Mouse (Mus musculus) heart, adult 18-20 months (tissue): ENCODE measurements around the gene Hyou1. TPM values are rescaled to one million over a fixed set of nuclear protein-coding genes. Genes with fewer than 3 reads are reported as not detected.
"Not testable (repeated sequence)": the region's sequence is repeated elsewhere in the genome, so short reads cannot be mapped to it uniquely, and the experiment has no call there.

ENCODE experiments used
- DNase-seq, 2 experiments: peaks; one replicate each; pipeline ENCODE4 v3.0.0; 2021 to 2022; ENCODE audit warnings: mixed read lengths in 1 of 2
- long read RNA-seq, 2 experiments: library from polyadenylated mRNA; stranded (forward); transcript quantifications; one replicate each; pipeline ENCODE4 v2.0.0; 2021
- total RNA-seq, 2 experiments: library from RNA; stranded (reverse); gene quantifications; 2 replicates each; pipeline ENCODE4 v1.2.3; 2021

Hyou1 gene
- 10 to 100 TPM; 46.6 to 65.5 TPM for total RNA-seq
- long read RNA-seq, experiment 1, full-length matches to known transcripts: 25 of 36 reads
- long read RNA-seq, experiment 1, partial matches to known transcripts: 6 of 36 reads
- long read RNA-seq, experiment 1, other reads (novel, unspliced or antisense): 5 of 36 reads
- long read RNA-seq, experiment 2, full-length matches to known transcripts: 10 of 15 reads
- long read RNA-seq, experiment 2, partial matches to known transcripts: 2 of 15 reads
- long read RNA-seq, experiment 2, other reads (novel, unspliced or antisense): 3 of 15 reads

DNA sequence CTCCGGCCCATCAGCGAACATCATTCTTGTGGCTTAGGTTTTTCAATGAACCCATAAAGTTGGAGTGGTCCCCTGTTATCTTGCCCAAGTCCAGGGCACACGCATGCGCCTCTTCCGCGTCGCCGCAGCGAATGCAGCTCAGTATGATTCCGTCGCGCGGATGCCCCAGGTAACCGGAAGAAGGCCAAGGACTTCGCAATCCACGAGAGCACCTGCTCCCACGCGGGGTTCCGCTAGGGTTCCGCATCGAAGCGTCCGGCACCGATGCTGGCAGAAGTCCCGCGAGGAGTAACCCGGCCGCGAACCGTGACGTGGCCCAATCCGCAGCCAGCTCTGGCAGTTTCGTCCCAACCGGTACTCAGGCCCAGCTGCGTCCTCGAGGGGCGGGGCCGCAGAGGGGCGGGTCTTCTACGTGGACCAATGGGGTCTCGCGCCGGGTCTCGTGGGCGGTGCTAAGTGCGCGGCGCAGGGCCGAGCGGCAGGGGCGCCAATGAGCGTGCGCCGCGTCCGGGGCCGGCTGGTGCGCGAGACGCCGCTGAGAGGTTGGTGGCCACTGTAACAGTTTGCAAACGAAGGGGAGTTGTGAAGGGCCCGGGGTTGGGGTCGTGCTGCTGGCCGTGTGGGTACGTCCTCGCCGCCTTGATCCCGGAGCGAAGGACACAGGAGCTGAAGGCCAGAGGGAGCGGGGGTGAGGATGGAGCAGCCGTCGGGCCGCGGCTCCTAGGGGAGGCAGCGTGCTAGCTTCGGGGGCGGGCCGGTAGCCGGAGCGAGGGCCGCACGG is at the start of gene Hyou1:
TSS of gene Hyou1 (plus strand) at position 437 of the 781 bp plus-strand sequence.
- peak; percentile 99 to 100 for DNase-seq

DNA sequence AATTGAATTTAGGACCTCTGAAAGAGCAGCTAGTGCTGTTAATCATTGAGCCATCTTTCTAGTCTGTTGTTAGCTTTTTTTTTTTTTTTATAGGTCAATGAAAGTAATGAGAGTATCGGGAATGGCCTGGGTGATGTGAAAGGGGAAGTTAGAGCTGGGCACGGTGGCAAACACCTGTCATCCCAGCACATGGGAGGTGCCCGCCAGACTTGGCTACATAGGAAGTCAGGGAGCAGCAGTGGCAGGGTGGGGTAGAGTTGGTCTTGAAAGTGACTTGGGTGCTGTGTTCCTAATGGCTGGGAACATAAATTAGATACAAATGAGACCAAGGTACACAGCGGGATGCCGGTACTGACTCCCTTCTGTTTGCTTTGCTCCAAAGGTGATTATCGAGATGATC is 48.6 kb upstream of the Hyou1 start:
- no peak for DNase-seq

DNA sequence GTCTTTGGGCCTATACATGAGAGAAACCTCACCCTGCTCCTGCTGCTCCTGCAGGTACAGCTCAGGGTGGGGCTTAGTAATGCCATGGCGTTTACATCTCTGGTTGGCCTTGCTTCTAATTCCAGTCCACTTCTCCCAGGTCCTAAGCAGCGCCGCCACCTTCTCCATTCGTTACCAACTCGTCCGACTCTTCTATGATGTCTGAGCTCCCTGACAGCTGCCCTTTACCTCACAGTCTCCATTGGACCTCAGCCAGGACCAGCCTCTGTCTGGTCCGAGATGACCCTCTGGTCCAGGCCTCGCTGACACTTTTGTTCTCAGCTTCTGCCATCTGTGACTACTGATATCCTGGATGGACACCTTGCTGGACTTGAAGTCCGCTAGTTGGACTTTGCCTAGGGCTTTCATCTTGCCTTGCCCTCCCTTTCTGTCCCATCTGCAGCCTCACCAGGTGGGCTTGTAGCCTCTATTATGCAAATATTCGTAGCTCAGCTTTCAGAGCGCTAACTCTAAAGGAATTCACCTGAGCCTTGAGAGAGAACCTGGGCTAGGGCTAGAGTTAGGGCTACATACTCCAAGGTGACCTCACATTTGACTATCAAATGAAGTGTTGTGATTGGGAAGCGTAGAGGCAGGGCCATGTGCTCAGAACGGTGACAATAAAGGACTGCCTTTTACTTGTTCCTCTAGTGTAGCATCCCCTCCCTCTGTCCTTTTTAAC is 46.2 kb upstream of the Hyou1 start:
- DNase-seq: no peak

DNA sequence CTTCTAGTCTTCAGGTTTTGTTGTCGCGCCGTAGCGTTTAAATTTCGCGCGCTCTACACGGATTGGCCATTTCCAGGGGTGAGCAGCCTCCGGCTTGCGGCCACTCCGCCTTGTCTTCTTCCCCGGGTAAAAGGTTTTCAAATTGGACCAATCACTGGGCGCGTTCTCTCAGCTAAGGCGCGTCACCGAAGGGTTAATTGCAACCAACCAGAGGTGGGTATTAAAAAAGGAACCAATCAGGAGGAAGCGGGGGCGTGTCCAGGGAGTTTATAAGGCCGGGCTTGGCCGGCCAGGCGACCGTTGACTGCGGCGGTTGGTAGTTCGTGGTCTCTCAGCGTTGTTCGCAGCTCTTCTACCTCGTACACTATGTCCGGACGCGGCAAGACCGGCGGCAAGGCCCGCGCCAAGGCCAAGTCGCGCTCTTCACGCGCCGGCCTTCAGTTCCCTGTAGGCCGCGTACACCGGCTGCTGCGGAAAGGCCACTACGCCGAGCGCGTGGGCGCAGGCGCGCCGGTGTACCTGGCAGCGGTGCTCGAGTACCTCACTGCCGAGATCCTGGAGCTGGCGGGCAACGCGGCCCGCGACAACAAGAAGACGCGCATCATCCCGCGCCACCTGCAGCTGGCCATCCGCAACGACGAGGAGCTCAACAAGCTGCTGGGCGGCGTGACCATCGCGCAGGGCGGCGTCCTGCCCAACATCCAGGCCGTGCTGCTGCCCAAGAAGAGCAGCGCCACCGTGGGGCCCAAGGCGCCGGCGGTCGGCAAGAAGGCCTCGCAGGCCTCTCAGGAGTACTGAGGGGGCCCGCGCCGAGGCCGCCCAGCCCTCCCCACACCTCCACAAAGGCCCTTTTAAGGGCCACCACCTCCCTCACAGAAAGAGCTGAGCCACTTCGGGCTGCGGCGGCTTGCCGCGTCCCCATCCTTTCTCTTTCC is 44.6 kb upstream of the Hyou1 start, which contains the start of gene H2afx:
TSS of gene H2afx (plus strand) at position 299 of the 935 bp plus-strand sequence.
- DNase-seq: peak; percentile 99 to 100

DNA sequence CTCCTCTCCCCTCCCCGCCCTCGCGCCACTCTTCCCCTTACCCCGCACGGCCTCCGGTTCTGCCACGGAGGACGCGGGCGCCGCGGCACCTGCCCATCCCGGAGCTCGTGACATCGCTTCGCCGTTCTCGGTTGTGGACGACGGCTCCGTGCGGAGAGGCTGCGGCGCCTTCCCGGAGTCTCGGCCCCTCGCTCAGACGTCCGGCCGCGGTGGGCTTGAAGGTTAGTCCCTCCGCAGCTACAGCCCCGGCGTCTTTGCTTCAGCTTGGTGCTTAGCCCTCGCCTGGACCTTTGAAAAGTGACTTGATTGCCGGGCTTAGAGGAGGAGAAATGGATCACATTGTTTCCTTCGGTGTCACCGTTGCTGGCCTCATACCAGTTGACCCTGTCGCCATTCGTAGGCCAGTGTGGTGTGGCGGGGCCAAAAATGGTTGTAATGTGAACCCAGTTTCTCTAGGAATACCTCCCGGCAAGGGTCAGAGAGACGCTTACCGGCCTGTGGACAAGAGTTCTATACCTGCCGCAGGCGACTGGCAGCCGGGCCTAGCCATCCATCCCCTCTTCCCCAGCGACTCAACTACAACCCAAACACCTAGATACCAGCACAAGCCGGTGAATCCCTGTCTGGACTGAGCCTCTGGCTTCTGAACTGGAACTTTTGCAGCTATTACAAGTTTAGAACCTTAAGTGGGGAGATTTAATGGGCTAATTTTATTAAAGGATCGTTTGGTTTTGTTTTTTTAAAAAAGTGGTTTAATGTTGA is 43.8 kb upstream of the Hyou1 start:
- peak; percentile 18 to 65 for DNase-seq

DNA sequence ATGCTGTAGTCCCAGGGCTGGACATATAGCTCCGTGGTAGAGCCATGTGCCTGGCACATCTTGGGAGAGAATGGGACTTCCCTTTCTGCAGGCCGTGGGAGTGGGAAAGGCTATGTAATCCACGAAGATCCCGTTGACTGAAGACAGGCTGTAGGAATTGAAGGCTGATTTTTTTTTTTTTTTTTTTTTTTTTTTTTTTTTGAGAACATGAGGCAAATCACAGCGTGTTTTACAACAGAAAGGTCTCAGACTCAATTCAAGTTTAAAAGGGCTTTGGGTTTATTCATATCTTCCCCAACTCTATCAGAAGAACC is 43.2 kb upstream of the Hyou1 start:
- DNase-seq: no peak

DNA sequence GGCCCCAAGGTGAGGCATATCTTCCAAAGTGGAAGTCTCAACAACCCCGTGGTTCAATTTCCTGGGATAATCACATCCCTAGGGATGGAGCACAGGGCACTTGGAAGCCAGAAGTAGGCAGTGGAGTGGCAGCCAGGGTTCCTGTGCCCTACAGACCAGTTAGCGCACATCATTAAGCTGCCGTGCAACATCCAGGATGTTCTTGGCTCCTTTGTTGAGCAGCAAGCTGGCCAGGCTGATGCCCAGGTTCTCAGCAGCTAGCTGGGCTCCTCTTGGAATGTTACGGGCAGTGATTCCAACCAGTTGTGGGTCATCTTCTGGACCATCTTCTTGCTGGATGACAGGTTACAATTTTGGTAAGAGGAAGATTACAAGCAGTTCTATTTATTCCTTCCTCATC is 42.8 kb upstream of the Hyou1 start:
- DNase-seq: not testable (repeated sequence)

DNA sequence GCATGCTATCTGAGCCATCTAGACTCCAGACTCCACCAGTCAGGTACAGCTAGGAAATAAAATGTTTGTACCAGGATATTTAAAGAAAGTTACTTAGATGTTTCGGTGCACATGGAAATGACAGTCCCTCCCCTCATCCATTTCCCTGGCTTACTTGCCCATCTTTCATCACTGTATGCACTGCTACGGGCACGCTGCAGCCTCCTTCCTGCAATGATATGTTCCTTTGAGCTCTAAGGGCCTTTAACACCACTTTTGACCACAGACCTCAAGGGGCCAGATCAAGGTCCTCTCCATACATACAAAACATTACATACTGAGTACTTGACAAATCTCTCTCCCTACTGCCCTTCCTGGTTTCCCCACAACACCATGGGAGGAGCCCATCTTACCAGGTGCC is 42.3 kb upstream of the Hyou1 start:
- DNase-seq: no peak

DNA sequence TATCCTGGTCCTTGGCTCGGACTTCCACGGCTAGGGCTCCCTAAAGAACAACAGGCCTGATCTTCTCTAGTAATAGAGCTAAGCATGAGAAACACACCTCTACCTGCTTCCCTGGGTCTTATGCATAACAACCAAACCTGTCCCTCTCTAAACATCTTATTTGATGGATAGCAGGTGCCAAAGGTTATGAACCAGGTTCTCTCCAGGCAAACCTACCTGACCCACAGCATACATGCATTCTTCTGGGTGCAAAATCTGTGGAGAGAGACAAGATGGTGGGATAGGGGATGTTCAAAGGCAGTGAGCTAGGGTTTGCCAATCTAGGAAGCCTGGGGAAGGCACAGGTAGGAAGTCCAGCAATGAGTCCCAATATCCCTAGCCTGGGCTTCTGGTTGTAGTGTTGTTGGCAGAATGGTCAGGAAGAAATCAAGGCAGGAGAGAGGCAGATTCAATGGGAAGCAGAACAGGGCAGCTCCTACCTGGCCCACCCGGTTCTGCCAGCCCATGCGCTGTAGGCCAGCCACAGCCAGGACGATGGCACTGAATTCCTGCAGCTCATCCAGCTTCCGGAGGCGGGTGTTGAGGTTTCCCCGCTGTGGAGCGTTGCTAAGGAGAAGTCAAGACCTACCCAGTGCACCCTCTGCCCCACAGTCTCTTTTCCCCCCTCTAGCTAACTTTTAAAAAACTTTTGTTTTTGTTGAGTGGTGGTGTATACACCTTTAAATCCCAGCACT is 41.7 kb upstream of the Hyou1 start:
- no peak for DNase-seq

DNA sequence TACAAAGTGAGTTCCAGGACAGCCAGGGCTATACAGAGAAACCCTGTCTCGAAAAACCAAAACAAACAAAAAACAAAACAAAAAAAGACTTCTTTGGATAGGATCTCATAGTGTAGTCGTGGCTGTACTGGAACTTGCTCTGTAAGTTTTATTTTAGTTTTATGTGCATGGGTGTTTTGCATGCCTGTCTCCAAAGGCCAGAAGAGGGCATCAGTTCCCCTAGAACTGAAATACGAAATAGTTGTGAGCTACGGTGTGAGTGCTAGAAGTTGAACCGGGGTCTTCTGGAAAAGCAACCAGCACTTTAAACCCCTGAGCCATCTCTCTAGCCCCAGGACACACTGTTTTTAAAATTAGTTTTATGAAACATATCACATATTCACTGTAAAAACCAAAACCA is 40.7 kb upstream of the Hyou1 start:
- no peak for DNase-seq

DNA sequence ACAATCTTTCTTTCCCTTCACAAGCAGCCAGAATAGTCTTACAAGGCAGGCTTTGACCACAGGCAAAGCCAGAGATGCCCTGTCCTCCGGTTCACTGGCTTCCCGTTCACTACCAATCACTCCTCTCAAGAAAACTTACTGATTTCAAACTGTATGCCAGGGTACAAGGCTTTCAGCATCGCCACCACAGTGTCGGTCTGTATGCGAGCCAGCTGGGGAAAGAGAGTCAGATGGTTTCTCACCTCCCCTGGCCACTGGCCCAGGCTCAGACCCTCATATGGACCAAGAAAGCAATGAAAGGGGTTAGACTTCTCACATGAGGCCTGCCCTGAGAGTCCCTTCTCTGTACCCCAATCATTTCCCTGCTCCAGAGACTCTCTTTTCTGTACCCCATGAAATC is 37.8 kb upstream of the Hyou1 start:
- no peak for DNase-seq

DNA sequence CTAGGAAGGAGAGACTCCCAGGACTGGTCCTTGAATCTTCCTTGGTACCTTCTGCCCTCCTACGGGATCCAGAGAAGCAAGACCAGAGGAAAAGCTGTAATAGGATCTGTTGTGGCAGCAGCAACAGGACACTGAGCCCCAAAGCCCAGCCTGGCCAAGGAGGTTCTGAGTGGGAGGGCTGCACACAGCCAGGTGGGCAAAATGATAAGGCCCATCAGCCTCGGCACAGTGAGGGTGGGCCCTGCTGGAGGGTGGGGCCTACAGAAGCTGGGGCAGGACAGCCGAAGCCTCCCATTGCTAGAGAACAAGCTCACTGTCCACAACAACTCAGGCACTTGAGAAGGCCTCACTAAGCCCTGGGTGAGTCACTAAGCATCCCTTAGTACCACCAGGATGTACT is 37.1 kb upstream of the Hyou1 start:
- DNase-seq: no peak

DNA sequence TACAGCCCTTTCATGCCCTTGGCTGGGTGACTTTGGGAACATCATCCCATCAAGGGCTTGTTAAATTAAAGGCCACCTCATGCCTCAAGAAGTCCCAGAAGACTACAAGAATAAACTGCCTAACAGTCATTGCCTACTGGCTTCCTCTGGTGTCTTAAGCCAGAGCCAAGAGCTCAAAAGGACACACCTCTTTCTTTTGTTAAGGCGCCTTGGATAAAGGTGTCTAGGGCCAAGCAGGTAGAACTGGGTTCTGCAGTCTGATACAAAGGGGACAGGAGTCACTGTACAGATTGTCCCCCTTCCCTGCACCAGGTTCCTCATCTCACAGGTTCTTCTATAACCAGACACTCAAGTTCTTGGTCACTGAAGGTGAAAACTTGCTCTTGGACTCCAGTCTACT is 36.7 kb upstream of the Hyou1 start:
- no peak for DNase-seq

DNA sequence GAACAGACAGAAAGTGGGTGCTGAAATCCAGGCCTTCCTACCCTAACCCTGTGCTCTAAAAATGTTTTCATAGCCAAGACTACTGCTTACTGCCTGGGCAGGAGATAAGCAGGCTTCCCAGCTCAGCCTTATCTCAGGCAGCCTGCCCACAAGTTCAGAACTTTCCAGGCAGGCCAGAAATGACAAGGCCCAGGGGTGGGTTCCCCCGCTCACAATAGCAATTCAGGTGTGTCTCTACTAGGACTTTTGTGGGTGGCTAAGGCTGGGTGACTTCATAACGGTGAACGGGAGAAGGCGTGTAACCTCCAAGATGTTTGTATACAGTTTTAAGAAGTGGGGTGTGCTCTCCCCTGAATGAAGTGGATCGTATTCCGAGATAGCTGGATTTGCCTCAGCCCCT is 36.0 kb upstream of the Hyou1 start:
- DNase-seq: peak; percentile 71 to 72

DNA sequence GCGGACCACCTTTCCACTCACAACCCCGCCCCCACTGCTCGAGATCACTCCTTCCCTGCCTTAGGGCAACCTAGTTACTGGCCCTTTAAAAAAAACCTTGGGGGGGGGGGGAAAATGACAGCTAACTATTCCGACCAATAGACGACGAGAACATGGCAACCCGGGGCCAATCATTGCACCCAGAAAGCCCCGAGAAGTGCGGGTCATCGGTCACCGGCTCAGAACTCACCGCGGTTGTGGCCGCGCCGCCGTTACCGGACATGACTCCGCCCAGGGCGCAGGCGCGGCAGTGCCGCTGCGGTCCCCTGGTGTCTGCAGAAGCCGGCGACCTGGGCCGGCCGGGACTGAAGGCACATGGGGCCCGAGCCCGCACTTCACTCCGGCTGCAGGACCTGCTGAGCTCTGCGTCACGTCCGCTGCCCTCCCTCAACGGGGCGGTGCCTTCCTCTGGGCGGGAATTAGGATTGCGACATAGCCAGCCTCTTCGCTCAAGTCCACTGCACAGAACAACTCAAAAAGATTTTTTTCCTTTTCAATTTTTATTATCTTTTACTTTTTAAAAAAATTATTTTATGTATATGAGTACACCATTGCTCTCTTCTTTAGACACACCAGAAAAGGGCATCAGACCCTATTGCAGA is 35.4 kb upstream of the Hyou1 start, which contains the start of gene Hmbs:
TSS of gene Hmbs (minus strand) at position 448 of the 641 bp plus-strand sequence.
- peak; percentile 96 to 98 for DNase-seq

DNA sequence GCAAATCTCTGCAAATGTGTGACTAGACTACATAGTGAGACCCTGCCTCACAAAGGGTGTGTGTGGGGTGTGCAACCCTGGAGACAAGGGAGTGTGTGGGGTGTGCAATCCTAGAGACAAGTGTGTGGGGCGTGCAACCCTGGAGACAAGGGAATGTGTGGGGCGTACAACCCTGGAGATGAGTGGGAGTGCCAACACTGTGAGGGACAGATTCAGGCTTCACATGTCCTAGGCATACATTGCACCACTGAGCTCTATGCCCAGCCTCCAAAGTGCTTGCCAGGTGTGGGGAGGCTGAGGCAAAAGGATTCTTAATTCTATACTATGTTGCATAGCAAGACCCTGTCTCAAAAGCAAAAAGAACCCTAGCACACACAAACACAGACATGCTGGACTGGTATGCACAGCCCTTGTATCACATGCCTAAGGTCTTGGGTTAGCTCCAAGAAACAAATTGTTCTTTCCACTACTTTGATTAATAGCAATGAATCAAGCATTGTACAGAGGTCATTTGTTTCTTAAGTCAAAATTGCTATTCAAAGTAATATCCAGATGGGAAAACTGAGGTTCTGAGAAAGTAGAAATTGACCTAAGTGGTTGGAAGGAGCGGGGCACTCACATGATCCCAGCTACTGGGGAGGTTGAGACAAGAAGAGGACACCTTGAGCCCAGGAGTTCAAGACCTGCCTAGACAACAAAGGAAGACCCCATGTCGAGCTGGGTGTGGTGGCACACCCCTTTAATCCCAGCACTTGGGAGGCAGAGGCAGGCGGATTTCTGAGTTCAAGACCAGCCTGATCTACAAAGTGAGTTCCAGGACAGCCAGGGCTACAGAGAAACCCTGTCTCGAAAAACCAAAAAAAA is 33.5 kb upstream of the Hyou1 start:
- no peak for DNase-seq

DNA sequence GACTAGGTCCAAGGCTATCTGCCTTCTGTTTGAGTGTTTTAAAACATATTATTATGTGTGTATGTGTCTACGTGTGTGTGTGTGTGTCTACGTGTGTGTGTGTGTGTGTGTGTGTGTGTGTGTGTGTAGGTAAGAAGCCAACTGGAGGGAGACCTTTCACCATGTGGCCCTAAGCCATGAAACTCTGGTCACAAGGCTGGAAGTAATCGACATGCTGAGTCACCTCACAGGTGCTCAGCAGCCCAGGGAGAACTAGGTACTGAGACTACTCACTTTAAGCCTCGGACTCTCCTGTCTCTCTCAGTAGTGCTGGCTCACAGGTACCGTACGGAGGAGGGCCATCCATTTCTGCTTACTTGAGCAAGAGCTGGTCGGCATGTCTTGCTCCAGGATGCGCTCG is 32.1 kb upstream of the Hyou1 start:
- DNase-seq: no peak

DNA sequence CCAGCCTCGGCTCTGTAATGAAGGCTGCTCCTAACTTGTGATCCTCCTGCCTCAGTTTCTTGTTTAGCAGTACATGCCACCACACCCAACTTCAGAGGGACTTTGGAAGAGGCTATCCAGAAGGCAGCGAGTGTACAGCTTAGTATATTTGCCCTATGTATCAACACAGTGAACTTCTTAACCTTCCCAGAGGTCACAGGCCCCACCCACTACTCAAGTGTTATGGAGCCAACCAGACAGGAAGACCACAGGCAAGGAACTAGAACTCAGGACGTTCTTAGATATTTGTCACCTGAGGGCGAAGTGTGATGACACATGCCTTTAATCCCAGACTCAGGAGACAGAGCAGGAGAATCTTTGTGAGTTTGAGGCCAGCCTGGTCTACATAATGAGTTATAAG is 31.7 kb upstream of the Hyou1 start:
- DNase-seq: no peak

DNA sequence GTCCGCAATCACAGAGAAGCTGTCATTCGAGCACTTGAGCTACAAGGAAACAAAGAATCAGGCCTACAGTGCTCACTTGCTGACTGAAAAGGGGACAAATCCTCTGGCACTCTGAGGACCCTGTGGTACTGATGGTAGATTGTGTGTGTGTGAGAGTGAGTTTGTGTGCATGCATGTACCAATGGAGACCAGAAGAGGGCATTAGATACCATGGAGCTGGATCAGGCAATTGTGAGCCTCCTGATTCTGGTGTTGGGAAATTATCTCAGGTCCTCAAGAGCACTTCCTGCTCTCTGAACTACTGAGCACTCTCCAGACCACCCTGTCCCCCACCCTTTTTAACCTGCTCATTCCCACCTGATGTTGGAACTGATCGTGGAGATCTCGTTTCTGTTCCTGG is 30.7 kb upstream of the Hyou1 start:
- no peak for DNase-seq
